Mouse (Mus musculus) liver, embryonic 14.5 days (tissue): ENCODE results near the gene Svs1.

Experiments used
- CTCF ChIP-seq: IDR thresholded peaks from 2 replicates; pipeline ENCODE4 v1.5.1; 2016; ENCODE audit warnings: antibody characterized with exemption, low read depth, control low read depth
- EP300 ChIP-seq: IDR thresholded peaks from 2 replicates; pipeline ENCODE4 v1.6.1; 2016; ENCODE audit warnings: antibody characterized with exemption, low read depth

- TF ChIP-seq CTCF (no peak), EP300 (no peak)
These were observed 29.9 kb upstream of the Svs1 start for GRCm38 (mm10) chr6:48956785-48957184.
